Mouse (Mus musculus): ENCODE measurements around the gene Pgk1.

- TF ChIP-seq CTCF (IDR thresholded peaks at IDR 0.05; ENCODE audit: low read depth) (no peak), EP300 (optimal IDR thresholded peaks at IDR 0.05) (no peak)
Measured at GRCm38 (mm10) chrX:106184279-106184678, 2.6 kb upstream of the Pgk1 start.
